Mouse (Mus musculus): ENCODE measurements around the gene Smtn. TPM values are rescaled to one million over a fixed set of nuclear protein-coding genes. Genes with fewer than 3 reads are reported as not detected.

The Smtn gene
- polyA plus RNA-seq (2021; fragmentation: Nextera tagmentation), result 1.6 and 1.8 TPM in 2 replicates
- long read RNA-seq, experiment 1, result 0 reads
- long read RNA-seq, experiment 2, transcript Smtn-203 (20 exons, 3,117 nt), result major isoform, 5 of 19 reads
- long read RNA-seq, experiment 2, partial matches to known transcripts, result 4 of 19 reads
- long read RNA-seq, experiment 2, other reads (novel, unspliced or antisense), result 6 of 19 reads

DNA sequence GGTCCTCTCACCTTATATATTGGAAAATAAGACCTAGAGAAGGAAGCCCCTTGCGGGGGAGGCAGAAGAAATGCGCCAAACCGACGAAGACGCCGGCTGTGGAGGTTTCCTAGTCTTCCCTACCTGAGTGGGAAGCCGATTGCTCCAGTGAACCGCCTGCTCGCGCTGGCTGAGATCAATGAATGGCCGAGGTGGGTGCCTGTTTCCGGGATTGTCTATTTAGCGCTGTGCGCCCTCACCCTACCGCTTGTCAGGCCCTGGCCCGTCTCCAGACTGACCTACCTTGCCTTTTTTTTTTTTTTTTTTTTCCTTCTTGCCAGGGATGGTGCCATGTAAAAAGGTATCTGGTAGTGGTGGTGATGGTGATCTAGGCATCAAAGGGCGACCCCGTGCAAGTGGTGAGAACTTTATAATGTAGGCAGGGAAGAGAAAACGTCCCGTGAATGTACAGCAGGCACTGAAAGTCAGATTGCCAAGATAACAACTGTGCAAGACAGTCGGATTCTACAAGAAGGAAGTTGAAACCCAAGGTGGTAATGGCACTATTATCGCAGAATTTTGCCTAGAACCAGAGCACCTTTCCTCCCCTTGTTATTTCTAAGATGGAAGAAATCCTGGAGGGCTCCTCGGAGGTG, at the start of gene Smtn:
Gene Smtn (minus strand): TSS at position 162 of the 635 bp plus-strand sequence.

DNA sequence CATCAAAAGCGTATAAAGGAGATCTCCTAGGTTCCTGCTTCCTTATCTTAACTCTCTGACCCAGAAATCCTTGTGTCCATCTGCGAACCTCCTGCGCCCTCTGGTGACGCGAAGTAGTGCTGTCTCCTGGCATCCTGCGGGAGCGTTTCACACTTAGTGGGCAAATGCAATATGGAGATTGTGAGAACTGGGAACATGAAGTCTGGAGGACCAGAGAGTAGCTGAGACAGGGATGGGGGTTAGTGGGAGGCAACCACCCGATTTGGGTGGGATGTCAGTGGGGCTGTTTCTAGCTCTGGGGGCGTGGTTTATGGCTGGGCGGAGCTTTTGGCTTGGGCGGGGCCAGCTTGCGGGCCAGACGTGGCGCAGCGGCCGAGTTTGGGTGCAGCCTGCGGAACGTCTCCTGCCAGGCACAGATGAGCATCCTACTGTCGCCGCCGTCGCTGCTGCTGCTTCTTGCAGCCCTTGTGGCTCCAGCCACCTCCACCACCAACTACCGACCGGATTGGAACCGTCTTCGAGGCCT, 25.8 kb downstream of the Smtn start, which contains the start of gene Selenom:
Gene Selenom (plus strand): TSS at position 156 of the 526 bp plus-strand sequence.

DNA sequence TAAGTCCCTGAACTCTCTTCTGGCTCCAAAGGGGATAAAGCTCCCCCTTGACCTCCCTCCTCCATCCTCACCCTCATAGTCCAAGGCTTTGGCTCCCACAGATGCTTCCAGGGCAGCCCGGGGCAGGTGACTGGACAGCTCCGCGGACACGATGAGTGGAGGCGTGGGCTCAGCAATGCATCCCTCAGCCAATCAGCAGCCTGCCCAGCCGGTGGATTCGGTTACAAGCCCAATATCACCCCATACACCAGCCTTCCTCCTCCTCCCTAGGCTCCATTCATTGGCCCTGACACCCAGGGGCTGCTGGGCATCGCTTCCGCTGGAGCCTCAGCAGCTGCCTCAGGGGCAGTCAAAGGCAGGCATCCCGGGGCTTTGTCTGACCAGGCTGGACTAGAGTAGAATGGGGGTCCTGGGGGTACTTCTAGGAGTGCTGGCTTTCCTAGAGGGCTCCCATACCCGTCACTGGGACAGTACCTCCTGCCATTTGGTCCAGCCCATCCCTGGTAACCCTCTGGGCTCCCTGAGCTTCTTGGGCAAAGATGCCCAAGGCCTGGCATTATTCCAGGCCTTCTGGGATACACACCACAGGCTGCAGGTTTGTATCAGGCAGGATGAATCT, 52.4 kb downstream of the Smtn start, which contains the start of gene Pla2g3:
Gene Pla2g3 (plus strand): TSS at position 333 of the 619 bp plus-strand sequence.

Other genes starting within 250 kb of the Smtn start
- gene Pik3ip1, start 210.2 kb downstream of the Smtn start, polyA plus RNA-seq (2021; fragmentation: Nextera tagmentation), result 37.4 and 41.6 TPM in 2 replicates
- gene Limk2, start 131.4 kb downstream of the Smtn start, polyA plus RNA-seq (2021; fragmentation: Nextera tagmentation), result 27.1 and 30.4 TPM in 2 replicates
- gene Rnf185, start 88.2 kb downstream of the Smtn start, polyA plus RNA-seq (2021; fragmentation: Nextera tagmentation), result 19.6 and 20.2 TPM in 2 replicates
- 0.41 and 0.70 TPM in 2 replicates for gene Pla2g3, start 52.3 kb downstream of the Smtn start, polyA plus RNA-seq (2021; fragmentation: Nextera tagmentation)
- 18.2 and 24.3 TPM in 2 replicates for gene Inpp5j, start 35.8 kb downstream of the Smtn start, polyA plus RNA-seq (2021; fragmentation: Nextera tagmentation)
- gene Selenom, start 25.9 kb downstream of the Smtn start, polyA plus RNA-seq (2021; fragmentation: Nextera tagmentation), result 482 and 525 TPM in 2 replicates
- 3.8 and 4.0 TPM in 2 replicates for gene Morc2a, start 108.6 kb upstream of the Smtn start, polyA plus RNA-seq (2021; fragmentation: Nextera tagmentation)

Measured in layer of hippocampus, adult 6 months (tissue).